Mouse (Mus musculus): ENCODE measurements around the gene Lrrc20.

- TF ChIP-seq POLR2A (IDR thresholded peaks at IDR 0.05; ENCODE audit: low read depth, low read length) (no peak), CTCF (IDR thresholded peaks at IDR 0.05; ENCODE audit: extremely low read depth, insufficient read depth, insufficient read length, insufficient replicate concordance) (no peak)
Measured at GRCm38 (mm10) chr10:61516866-61517265, 41.3 kb downstream of the Lrrc20 start.

Measured in spleen, adult 2 months (tissue).